ENCODE assay signal across 8 mouse cellular contexts in the genomic region with DNA sequence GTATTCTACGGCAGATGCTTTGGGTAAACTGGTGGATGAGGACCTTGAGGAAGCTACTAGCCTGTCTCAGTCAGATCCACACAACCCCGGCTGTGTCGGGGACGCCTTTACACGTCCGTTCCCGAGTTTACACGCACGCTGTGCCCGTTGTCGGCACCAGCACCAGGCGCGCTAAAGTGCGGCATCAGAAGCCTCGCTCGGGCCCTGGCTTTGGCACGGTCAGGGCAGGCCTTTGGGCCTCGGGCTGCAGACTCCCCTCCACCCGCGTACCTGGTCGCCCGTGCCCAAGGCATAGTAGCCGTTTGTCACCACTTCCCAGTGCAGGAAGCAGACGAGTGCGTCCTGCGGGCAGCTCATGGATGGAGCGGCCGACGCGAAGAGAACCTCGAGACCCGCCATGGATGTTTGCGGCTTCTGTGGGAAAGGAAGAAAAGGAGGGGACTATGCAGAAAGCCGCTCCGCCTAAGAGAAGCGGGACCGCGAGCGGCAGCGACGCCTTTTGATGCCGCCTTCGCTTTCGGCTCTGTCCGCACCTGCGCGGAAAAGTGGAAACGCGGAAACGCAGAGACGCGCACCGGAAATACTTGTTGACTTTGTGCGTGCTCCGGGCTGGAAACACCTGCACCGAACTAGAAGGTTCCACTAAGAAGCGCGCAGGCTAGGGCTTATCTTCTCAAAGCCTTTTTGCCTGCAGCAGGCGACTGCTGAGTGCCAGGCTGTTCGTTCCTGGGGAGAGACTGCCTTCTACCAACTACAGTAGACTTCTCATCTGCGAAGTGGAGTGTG. TPM values are rescaled to one million over a fixed set of nuclear protein-coding genes. Genes with fewer than 3 reads are reported as not detected.
A peak's percentile ranks its signal among the peaks of the same experiment; 100 is the strongest.
DNase-seq lines count a peak whose midpoint lies in the region; ATAC-seq and TF ChIP-seq lines count a peak whose summit lies in the region.

No protein-coding gene starts in this region.

- H3K4me3 ChIP-seq in MEL (ENCODE audit: control insufficient read depth in 1 of 2, insufficient read depth in 1 of 2, low read depth in 2 of 2, low read length in 2 of 2) = peak overlapping the region; percentile 77 to 93
- H3K4me3 ChIP-seq in cerebellum, adult 2 months (replicated peaks; ENCODE audit: insufficient read depth, low read depth, low read length) = peak overlapping the region; percentile 90
- H3K4me3 ChIP-seq in forebrain, postnatal 0 days (ENCODE audit: low read depth, low read length) = peak overlapping the region; percentile 98
- H3K4me3 ChIP-seq in lung, embryonic 16.5 days (ENCODE audit: low read length) = peak overlapping the region; percentile 94

- TF ChIP-seq EP300 in MEL (IDR thresholded peaks at IDR 0.05; ENCODE audit: low read depth in 1 of 2, low read length in 2 of 2) = peak in 1 of 2 experiments; percentile 45; a peak in 2 of 4 replicates

- ATAC-seq in forebrain, postnatal 0 days = peak; percentile 99
- ATAC-seq in lung, embryonic 16.5 days (ENCODE audit: low read depth) = peak; percentile 96

- peaks cover 4 to 53% of the 10 kb centered on the region in 2 experiments; a peak in 3 of 4 replicates for H3K36me3 ChIP-seq in MEL (ENCODE audit: control insufficient read depth in 1 of 2, insufficient read depth in 2 of 2, low read length in 2 of 2)
- no peaks in the 10 kb centered on the region for H3K36me3 ChIP-seq in forebrain, postnatal 0 days (ENCODE audit: insufficient read depth)
- H3K36me3 ChIP-seq in lung, embryonic 16.5 days (ENCODE audit: control insufficient read depth, insufficient read depth, low read length) = no peaks in the 10 kb centered on the region

- no peaks in the 10 kb centered on the region for H3K27me3 ChIP-seq in MEL (ENCODE audit: control insufficient read depth in 1 of 2, insufficient read depth in 2 of 2, low read length in 2 of 2)
- H3K27me3 ChIP-seq in cerebellum, adult 2 months (ENCODE audit: control insufficient read depth, insufficient read depth, low read length) = no peaks in the 10 kb centered on the region
- no peaks in the 10 kb centered on the region for H3K27me3 ChIP-seq in forebrain, postnatal 0 days (ENCODE audit: insufficient read depth, low read length)
- H3K27me3 ChIP-seq in lung, embryonic 16.5 days (ENCODE audit: control insufficient read depth, insufficient read depth, low read depth, low read length) = no peaks in the 10 kb centered on the region

- peak overlapping the region; percentile 87 for H3K4me2 ChIP-seq in forebrain, postnatal 0 days (ENCODE audit: low read depth)
- H3K4me2 ChIP-seq in lung, embryonic 16.5 days (ENCODE audit: low read depth, low read length) = peak overlapping the region; percentile 86

- TF ChIP-seq RAD21 in MEL (IDR thresholded peaks at IDR 0.05; ENCODE audit: low read depth, low read length) = no peak

- peak; percentile 96 for DNase-seq in MEL (ENCODE audit: low read depth, low spot score)
- DNase-seq in cerebellum, adult 2 months = peak; percentile 90 to 94
- DNase-seq in forebrain, postnatal 0 days = peak; percentile 96
- DNase-seq in heart, postnatal 4 days = peak; percentile 90
- peak; percentile 74 for DNase-seq in layer of hippocampus, adult 9-10 months (ENCODE audit: low spot score)
- DNase-seq in ovary, postnatal 10 days (ENCODE audit: low spot score) = peak; percentile 78
- DNase-seq in thymus, postnatal 10 days (ENCODE audit: low spot score in 2 of 2) = peak; percentile 81 to 87

- peak overlapping the region; percentile 91 for H3K9ac ChIP-seq in MEL (ENCODE audit: control insufficient read depth, low read depth, low read length, poor library complexity, severe bottlenecking)
- peak overlapping the region; percentile 86 for H3K9ac ChIP-seq in forebrain, postnatal 0 days
- H3K9ac ChIP-seq in lung, embryonic 16.5 days (ENCODE audit: low read length) = peak overlapping the region; percentile 89

- 2% methylated on average over 61 of the region's 61 CpGs for WGBS in cerebellum, adult 2 months
- WGBS in forebrain, postnatal 0 days = under 1% methylated on average over 61 of the region's 61 CpGs
- WGBS in lung, embryonic 16.5 days = under 1% methylated on average over 61 of the region's 61 CpGs

- peaks cover 44% of the 10 kb centered on the region for H3K79me2 ChIP-seq in MEL (ENCODE audit: control insufficient read depth, insufficient read depth, low read length, poor library complexity)

- no peak for TF ChIP-seq CTCF in MEL (IDR thresholded peaks at IDR 0.05 in 2 of 3, conservative IDR thresholded peaks at IDR 0.05 in 1 of 3; ENCODE audit: control insufficient read depth in 1 of 3, insufficient read depth in 1 of 3, low read depth in 2 of 3, low read length in 3 of 3, poor library complexity in 1 of 3, severe bottlenecking in 1 of 3)
- no peak for TF ChIP-seq CTCF in cerebellum, adult 2 months (IDR thresholded peaks at IDR 0.05; ENCODE audit: borderline replicate concordance, insufficient read depth, low read depth, low read length)
- TF ChIP-seq CTCF in forebrain, postnatal 0 days (IDR thresholded peaks at IDR 0.05; ENCODE audit: low read depth) = no peak; the same call in 1 of the 2 replicates

- H3K9me3 ChIP-seq in MEL (replicated peaks; ENCODE audit: insufficient read depth, low read length) = no peaks in the 10 kb centered on the region
- no peaks in the 10 kb centered on the region for H3K9me3 ChIP-seq in forebrain, postnatal 0 days (ENCODE audit: low read length)
- no peaks in the 10 kb centered on the region for H3K9me3 ChIP-seq in lung, embryonic 16.5 days (ENCODE audit: control insufficient read depth, low read length)

- peaks cover 26 to 36% of the 10 kb centered on the region in 2 experiments for H3K4me1 ChIP-seq in MEL (ENCODE audit: control insufficient read depth in 1 of 2, insufficient read depth in 2 of 2, low read length in 2 of 2)
- peaks cover 8% of the 10 kb centered on the region for H3K4me1 ChIP-seq in cerebellum, adult 2 months (ENCODE audit: control insufficient read depth, insufficient read depth, low read length)
- peaks cover 14% of the 10 kb centered on the region; the same call in 1 of the 2 replicates for H3K4me1 ChIP-seq in forebrain, postnatal 0 days (ENCODE audit: insufficient read depth)
- peaks cover 16% of the 10 kb centered on the region for H3K4me1 ChIP-seq in lung, embryonic 16.5 days (replicated peaks; ENCODE audit: control insufficient read depth, insufficient read depth, low read length)

- peak; percentile 79 to 90 for TF ChIP-seq POLR2A in MEL (IDR thresholded peaks at IDR 0.05; ENCODE audit: control insufficient read depth in 1 of 2, insufficient read depth in 1 of 2, low read depth in 1 of 2, low read length in 2 of 2, poor library complexity in 1 of 2)
- peak; percentile 90 for TF ChIP-seq POLR2A in cerebellum, adult 2 months (IDR thresholded peaks at IDR 0.05; ENCODE audit: borderline replicate concordance, insufficient read depth, low read length)

- H3K27ac ChIP-seq in MEL (ENCODE audit: control insufficient read depth, low read depth, low read length) = peak overlapping the region; percentile 87
- H3K27ac ChIP-seq in cerebellum, adult 2 months (ENCODE audit: insufficient read depth, low read length) = peak overlapping the region; percentile 51; the same call in 1 of the 2 replicates
- peak overlapping the region; percentile 87 for H3K27ac ChIP-seq in forebrain, postnatal 0 days (ENCODE audit: low read depth, low read length)
- H3K27ac ChIP-seq in lung, embryonic 16.5 days (ENCODE audit: low read length) = peak overlapping the region; percentile 47

TF ChIP-seq in MEL, 35 proteins besides CTCF, POLR2A, EP300 and RAD21 (continues in another document):
- TF ChIP-seq ZMIZ1 (IDR thresholded peaks at IDR 0.05; ENCODE audit: low read depth, low read length) (peak; percentile 79), SMC3 (IDR thresholded peaks at IDR 0.05; ENCODE audit: low read depth, low read length) (no peak), ELF1 (IDR thresholded peaks at IDR 0.05; ENCODE audit: low read depth, low read length) (peak; percentile 98), MAFK (IDR thresholded peaks at IDR 0.05; ENCODE audit: borderline replicate concordance, low read depth, low read length) (no peak), CHD2 (IDR thresholded peaks at IDR 0.05; ENCODE audit: low read length) (no peak), TBP (IDR thresholded peaks at IDR 0.05; ENCODE audit: low read depth, low read length) (peak; percentile 98), MEF2A (IDR thresholded peaks at IDR 0.05; ENCODE audit: extremely low read depth, insufficient replicate concordance, low read depth, low read length, poor library complexity, severe bottlenecking) (no peak), ZC3H11A (IDR thresholded peaks at IDR 0.05; ENCODE audit: low read depth, low read length) (no peak), JUND (IDR thresholded peaks at IDR 0.05; ENCODE audit: low read depth, low read length) (no peak), MAX (IDR thresholded peaks at IDR 0.05; ENCODE audit: low read length) (no peak), CHD1 (IDR thresholded peaks at IDR 0.05; ENCODE audit: low read depth, low read length) (no peak), HCFC1 (IDR thresholded peaks at IDR 0.05; ENCODE audit: low read depth, low read length) (peak; percentile 99), RCOR1 (IDR thresholded peaks at IDR 0.05; ENCODE audit: low read depth, low read length) (peak; percentile 36; the same call in 1 of the 2 replicates), POLR2AphosphoS2 (IDR thresholded peaks at IDR 0.05; ENCODE audit: low read length) (peak; percentile 78; the same call in 1 of the 2 replicates), ETS1 (IDR thresholded peaks at IDR 0.05; ENCODE audit: low read depth, low read length) (peak; percentile 78), BHLHE40 (IDR thresholded peaks at IDR 0.05; ENCODE audit: borderline replicate concordance, low read depth, low read length) (no peak)

RNA-seq across cellular contexts. Expression of a gene that starts 3.1 kb away (rescaled TPM):
- 46.5 and 60.2 TPM in 2 replicates for total RNA-seq in MEL (2012; rRNA removed)
- 100 to 1,000 TPM in 1 of 2 experiments, not detected in 1; 112 TPM for polyA plus RNA-seq in MEL (2012; ENCODE audit: insufficient read depth in 1 of 2, insufficient read length in 2 of 2, low read depth in 1 of 2, low replicate concordance in 2 of 2, missing spikeins in 1 of 2)
- polyA plus RNA-seq in cerebellum, adult 2 months (2012; rRNA removed) = 49.5 and 50.4 TPM in 2 replicates
- total RNA-seq in forebrain, postnatal 0 days (2014; rRNA removed) = 33.9 and 47.6 TPM in 2 replicates
- polyA plus RNA-seq in forebrain, postnatal 0 days (2015; fragmentation: Nextera tagmentation; extraction: Ambion mirVana) = 64.6 and 69.7 TPM in 2 replicates
- total RNA-seq in heart, postnatal 4 days (2021) = 10 to 100 TPM; 32.0 to 33.0 TPM
- 37.9 and 40.7 TPM in 2 replicates for polyA plus RNA-seq in lung, embryonic 16.5 days (2015; fragmentation: Nextera tagmentation; extraction: Ambion mirVana)

RNA-seq across cellular contexts. Expression of a gene that starts 39.1 kb away (rescaled TPM):
- not detected in 2 replicates for total RNA-seq in MEL (2012; rRNA removed)
- polyA plus RNA-seq in MEL (2012; ENCODE audit: insufficient read depth in 1 of 2, insufficient read length in 2 of 2, low read depth in 1 of 2, low replicate concordance in 2 of 2, missing spikeins in 1 of 2) = not detected
- 6.8 and 6.9 TPM in 2 replicates for polyA plus RNA-seq in cerebellum, adult 2 months (2012; rRNA removed)
- 22.9 and 30.6 TPM in 2 replicates for total RNA-seq in forebrain, postnatal 0 days (2014; rRNA removed)
- 23.1 and 26.2 TPM in 2 replicates for polyA plus RNA-seq in forebrain, postnatal 0 days (2015; fragmentation: Nextera tagmentation; extraction: Ambion mirVana)
- total RNA-seq in heart, postnatal 4 days (2021) = 1 to 10 TPM; 5.0 to 5.1 TPM
- polyA plus RNA-seq in lung, embryonic 16.5 days (2015; fragmentation: Nextera tagmentation; extraction: Ambion mirVana) = 1.4 and 1.6 TPM in 2 replicates

Comparison
In these comparisons a context has a peak if more than half of its experiments do, and no peak if none do; other contexts are left out.
1. Peak in every context shown above with its lines: DNase-seq, ATAC-seq, H3K4me3 ChIP-seq and H3K27ac ChIP-seq.